Comparison of ENCODE assay signal across 8 mouse cellular contexts in genomic region chr1:155741988-155742387, GRCm38 (mm10). TPM values are rescaled to one million over a fixed set of nuclear protein-coding genes. Genes with fewer than 3 reads are reported as not detected.
DNase-seq lines count a peak whose midpoint lies in the region; ATAC-seq lines count a peak whose summit lies in the region.

No protein-coding gene starts in this region.

- H3K4me1 ChIP-seq in embryonic facial prominence, embryonic 15.5 days = peaks cover 33% of the 10 kb centered on the region
- peaks cover 14% of the 10 kb centered on the region for H3K4me1 ChIP-seq in intestine, embryonic 14.5 days (replicated peaks; ENCODE audit: control insufficient read depth, insufficient read depth, low read length)
- peaks cover 17% of the 10 kb centered on the region for H3K4me1 ChIP-seq in midbrain, embryonic 16.5 days (ENCODE audit: control insufficient read depth, insufficient read depth, low read length)

- 0 out of 2 replicates have a peak, but pooled peaks have one; percentile 56 for ATAC-seq in embryonic facial prominence, embryonic 15.5 days (ENCODE audit: insufficient number of reproducible peaks, low FRiP score, low TSS enrichment, low read depth)
- ATAC-seq in intestine, embryonic 14.5 days (replicated peaks; ENCODE audit: low FRiP score, low TSS enrichment, low read depth) = peak; percentile 52
- ATAC-seq in midbrain, embryonic 16.5 days = 0 out of 2 replicates have a peak, but pooled peaks have one; percentile 41

- peak overlapping the region; percentile 95 for H3K4me2 ChIP-seq in embryonic facial prominence, embryonic 15.5 days (replicated peaks)
- H3K4me2 ChIP-seq in intestine, embryonic 14.5 days (ENCODE audit: low read length) = peak overlapping the region; percentile 99
- H3K4me2 ChIP-seq in midbrain, embryonic 16.5 days (ENCODE audit: low read length) = peak overlapping the region; percentile 70

- peak; percentile 24 for DNase-seq in right cerebral cortex, postnatal 4 days
- no peak for DNase-seq in right cerebral cortex, postnatal 10 days (ENCODE audit: low spot score in 2 of 2)
- DNase-seq in intestine, embryonic 14.5 days (ENCODE audit: low spot score) = peak; percentile 77
- DNase-seq in adipocyte (ENCODE audit: low spot score) = no peak
- DNase-seq in left cerebral cortex, adult 18-20 months (ENCODE audit: low spot score in 2 of 2) = no peak
- no peak for DNase-seq in layer of hippocampus, adult 18-20 months (ENCODE audit: low spot score in 2 of 2)

- H3K4me3 ChIP-seq in embryonic facial prominence, embryonic 15.5 days (replicated peaks) = peak overlapping the region; percentile 49
- H3K4me3 ChIP-seq in intestine, embryonic 14.5 days (ENCODE audit: low read depth, low read length) = peak overlapping the region; percentile 48
- H3K4me3 ChIP-seq in midbrain, embryonic 16.5 days (ENCODE audit: low read depth, low read length) = peak overlapping the region; percentile 38

- no peaks in the 10 kb centered on the region for H3K9me3 ChIP-seq in embryonic facial prominence, embryonic 15.5 days (replicated peaks)
- H3K9me3 ChIP-seq in intestine, embryonic 14.5 days (ENCODE audit: control insufficient read depth, low read length) = no peaks in the 10 kb centered on the region
- no peaks in the 10 kb centered on the region for H3K9me3 ChIP-seq in midbrain, embryonic 16.5 days (replicated peaks; ENCODE audit: control insufficient read depth, low read length, poor library complexity, severe bottlenecking)

- under 1% methylated on average over 26 of the region's 26 CpGs for WGBS in embryonic facial prominence, embryonic 15.5 days
- WGBS in intestine, embryonic 14.5 days = under 1% methylated on average over 26 of the region's 26 CpGs
- WGBS in midbrain, embryonic 16.5 days = under 1% methylated on average over 21 of the region's 26 CpGs

- no peak overlapping the region for H3K9ac ChIP-seq in embryonic facial prominence, embryonic 15.5 days
- H3K9ac ChIP-seq in intestine, embryonic 14.5 days (ENCODE audit: low read length) = no peak overlapping the region
- H3K9ac ChIP-seq in midbrain, embryonic 16.5 days (ENCODE audit: low read depth, low read length) = peak overlapping the region; percentile 7; the same call in 1 of the 2 replicates

- peaks cover 88% of the 10 kb centered on the region for H3K27me3 ChIP-seq in embryonic facial prominence, embryonic 15.5 days
- peaks cover 97% of the 10 kb centered on the region for H3K27me3 ChIP-seq in intestine, embryonic 14.5 days (replicated peaks; ENCODE audit: control insufficient read depth, insufficient read depth, low read length)
- peaks cover 52% of the 10 kb centered on the region for H3K27me3 ChIP-seq in midbrain, embryonic 16.5 days (ENCODE audit: control insufficient read depth, insufficient read depth, low read depth, low read length)

- H3K36me3 ChIP-seq in embryonic facial prominence, embryonic 15.5 days = no peaks in the 10 kb centered on the region
- H3K36me3 ChIP-seq in intestine, embryonic 14.5 days (ENCODE audit: control insufficient read depth, insufficient read depth, low read length) = no peaks in the 10 kb centered on the region
- H3K36me3 ChIP-seq in midbrain, embryonic 16.5 days (ENCODE audit: control insufficient read depth, insufficient read depth, low read length) = no peaks in the 10 kb centered on the region

- no peak overlapping the region for H3K27ac ChIP-seq in embryonic facial prominence, embryonic 15.5 days (replicated peaks)
- H3K27ac ChIP-seq in intestine, embryonic 14.5 days (ENCODE audit: low read depth) = no peak overlapping the region
- H3K27ac ChIP-seq in midbrain, embryonic 16.5 days (ENCODE audit: low read length) = no peak overlapping the region

RNA-seq across cellular contexts. Expression of gene Lhx4, which starts 9.5 kb away (rescaled TPM):
- 0.05 TPM in 1 of 2 replicates, not detected in the other for polyA plus RNA-seq in embryonic facial prominence, embryonic 15.5 days (2015; fragmentation: Nextera tagmentation; extraction: Ambion mirVana)
- 0.07 and 0.27 TPM in 2 replicates for polyA plus RNA-seq in intestine, embryonic 14.5 days (2014; fragmentation: Nextera tagmentation; extraction: Ambion mirVana)
- polyA plus RNA-seq in midbrain, embryonic 16.5 days (2015; fragmentation: Nextera tagmentation; extraction: Ambion mirVana) = 0.63 and 1.6 TPM in 2 replicates
- total RNA-seq in left cerebral cortex, adult 18-20 months (2021) = not detected
- total RNA-seq in layer of hippocampus, adult 18-20 months (2021) = not detected

Comparison
In these comparisons a context has a peak if more than half of its experiments do, and no peak if none do; other contexts are left out.
1. DNase-seq: peak in right cerebral cortex, postnatal 4 days (single experiment) and intestine, embryonic 14.5 days (single experiment); none in right cerebral cortex, postnatal 10 days (0 of 2), adipocyte (single experiment), left cerebral cortex, adult 18-20 months (0 of 2) and layer of hippocampus, adult 18-20 months (0 of 2).
2. Peak in every context shown above with its lines, with median percentiles within 50 percentile points of each other: ATAC-seq, H3K4me2 ChIP-seq and H3K4me3 ChIP-seq.